Mouse (Mus musculus) c-Kit-positive CD71-positive TER-119-negative erythroid progenitor cells, embryonic 14.5 days (primary cell): Measurements from ENCODE around the gene Mdh2.

Source experiments
- DNase-seq: peaks from one replicate; pipeline ENCODE4 v3.0.0-alpha.2; 2013; ENCODE audit warnings: low read depth

The Mdh2 gene

DNA sequence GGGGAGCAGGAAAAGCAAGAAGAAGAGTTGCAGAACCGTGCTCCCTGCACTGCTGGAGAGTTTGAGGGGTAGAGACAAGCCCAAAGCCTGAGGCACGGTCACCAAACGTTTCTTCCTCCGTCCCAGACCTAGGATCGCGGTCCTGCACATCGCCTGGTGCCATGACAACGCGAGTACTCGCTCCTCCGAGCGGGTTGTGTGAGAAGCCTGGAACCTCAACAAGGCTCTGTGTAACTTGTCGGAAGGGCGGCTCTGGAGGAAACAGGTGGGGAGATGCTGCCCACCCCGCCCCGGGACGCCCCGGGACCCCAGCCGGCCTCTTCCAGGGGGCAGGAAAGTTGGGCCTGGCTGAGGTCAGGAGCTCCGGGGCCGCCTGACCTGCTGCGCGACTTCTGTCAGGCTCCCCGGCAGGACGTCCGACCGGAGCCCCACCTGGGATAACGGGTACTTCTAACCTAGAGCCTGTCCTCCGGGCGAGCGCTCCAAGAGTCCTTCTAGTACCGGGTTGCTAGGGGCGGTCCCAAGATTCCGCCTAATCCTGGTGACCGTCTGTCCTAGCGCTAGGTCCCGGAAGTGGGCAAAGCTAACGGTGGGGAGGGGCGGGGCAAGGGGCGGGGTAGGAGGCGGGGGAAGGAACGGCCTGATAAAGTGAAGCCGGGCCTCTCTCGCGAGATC lies 347 bp upstream of the Mdh2 start, which contains the start of gene Styxl1:
Gene Styxl1, minus strand, starts transcription at position 590 of the 675 bp plus-strand sequence.
- no peak for DNase-seq

DNA sequence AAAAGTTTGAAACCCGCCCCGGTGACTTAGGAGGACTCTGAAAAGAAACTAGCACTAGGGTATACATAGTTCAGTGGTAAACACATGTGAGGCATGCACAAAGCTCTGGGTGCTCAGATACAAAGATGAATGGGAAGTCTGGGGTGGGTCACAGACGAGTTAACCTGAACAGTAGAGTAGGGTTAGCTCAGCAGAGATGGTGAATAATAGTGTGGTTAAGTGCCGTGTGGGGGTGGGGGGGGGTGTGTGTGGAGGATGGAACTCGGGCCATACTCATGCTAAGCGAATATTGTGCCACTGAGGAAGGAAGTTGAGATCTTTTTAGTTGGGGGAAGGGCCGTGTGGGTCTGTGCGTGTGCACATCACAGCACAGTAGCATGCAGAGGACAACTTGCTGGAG lies 2.1 kb downstream of the Mdh2 start:
- DNase-seq, result no peak

DNA sequence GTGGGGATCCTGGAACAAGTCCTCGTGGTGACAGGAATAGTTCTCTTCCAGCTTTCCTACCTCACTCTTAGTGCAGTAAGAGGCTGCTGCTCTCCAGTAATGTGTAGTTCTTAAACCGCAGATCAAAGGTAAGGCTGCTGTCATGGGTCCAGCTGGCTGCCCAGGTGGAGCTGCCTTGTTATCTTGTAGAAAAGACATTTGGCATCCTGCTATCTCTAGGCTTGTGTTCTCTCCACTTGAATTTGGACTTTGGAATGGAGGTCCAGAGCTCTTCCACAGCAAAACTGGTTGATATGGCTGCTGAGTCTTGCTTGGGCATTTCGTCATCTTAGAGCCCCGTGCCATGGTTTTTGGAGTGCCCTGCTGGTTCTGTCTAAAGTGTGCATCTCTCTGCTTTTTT lies 4.6 kb downstream of the Mdh2 start:
- DNase-seq, result no peak

DNA sequence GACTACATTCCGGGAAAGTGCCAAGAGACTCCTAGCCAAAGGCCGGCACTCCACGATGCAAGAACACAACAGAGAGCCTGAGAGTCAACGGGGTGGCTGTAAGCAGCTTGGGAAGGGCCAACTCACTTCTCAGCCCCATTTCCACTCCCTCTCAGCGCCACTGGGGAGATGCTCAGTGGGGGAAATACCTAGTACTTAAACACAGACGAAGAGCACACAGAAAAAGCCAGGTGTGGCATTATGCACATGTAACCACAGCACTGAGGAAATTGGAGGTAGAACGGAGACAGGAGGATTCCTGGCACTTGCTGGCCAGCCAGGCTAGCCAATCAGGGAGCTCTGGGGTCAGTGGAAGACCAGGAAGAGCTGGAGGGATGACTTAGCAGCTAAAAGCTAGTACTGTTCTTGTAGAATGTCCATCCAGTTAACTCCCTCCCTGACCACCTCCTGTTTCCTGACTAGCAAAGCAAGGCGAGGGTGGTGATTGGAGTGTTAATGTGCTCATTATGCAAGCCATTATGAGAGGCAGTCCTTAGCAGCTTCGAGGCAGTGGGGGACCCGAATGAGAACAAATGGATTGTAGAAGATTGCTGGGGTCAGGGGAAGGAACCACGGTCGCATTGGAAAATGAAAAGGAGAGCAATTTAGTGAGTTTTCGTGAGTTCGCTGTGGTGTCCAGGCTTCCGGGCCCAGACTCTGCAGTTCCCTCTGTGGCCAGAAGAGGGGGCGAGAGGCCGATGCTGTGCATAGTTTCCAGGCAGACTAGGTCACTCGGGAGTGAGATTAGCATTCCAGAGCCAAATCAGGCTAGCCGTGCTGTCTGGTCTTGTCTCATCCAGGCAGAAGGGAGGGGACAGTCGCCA lies 15.9 kb downstream of the Mdh2 start:
- DNase-seq, result peak; percentile 51

DNA sequence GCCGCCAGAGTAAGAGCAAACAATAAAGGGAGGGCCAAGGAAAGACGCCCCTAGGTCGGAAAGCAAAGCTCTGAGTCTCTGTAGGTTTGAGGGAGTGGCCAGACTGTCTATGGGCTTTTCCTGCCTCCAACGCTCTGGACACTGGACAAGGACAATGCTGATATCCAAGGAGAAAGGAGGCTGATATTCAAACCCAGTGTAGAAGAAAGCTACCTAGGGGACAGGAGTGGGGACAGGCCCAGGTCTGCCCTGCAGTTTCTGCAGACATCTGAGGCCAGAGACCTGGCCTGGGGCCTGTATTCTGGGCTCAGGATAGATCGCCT lies 16.5 kb downstream of the Mdh2 start:
- no peak for DNase-seq

DNA sequence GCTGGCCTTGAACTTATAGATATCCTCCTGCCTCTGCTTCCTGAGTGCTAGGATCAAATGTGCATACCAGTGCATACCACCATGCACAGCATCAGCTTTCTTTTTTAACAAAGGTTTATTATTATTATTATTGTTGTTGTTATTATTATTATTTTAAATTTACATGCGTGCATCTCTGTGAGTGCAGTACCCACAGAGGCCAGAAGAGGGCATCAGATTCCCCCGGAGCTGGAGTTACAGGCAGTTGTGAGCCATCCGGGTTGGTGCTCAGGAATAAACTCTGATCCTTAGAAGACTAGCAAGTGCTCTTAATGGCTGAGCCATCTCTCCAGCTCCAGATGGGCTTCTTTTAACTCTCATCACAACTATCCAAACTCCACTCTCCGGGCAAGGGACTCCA lies 21.5 kb downstream of the Mdh2 start:
- no peak for DNase-seq

DNA sequence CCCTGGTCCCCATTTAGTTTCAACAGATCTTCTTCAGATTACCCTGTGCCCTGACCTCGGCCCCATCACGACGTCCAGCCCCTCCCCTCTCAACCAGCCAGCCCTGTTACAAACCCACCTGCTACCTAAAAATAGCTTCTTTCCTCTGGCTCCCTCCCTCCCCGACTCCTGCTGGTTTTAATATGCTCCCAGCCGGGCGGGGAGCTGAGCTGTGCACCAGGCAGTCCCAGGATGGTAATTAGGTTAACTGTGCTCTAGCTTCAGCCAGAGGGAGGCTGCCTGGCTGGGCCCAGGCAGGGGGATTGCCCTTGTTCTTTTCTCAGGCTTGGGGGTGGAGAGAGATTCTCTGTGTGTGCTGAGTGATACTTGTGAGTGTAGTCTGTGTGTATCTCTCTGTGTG lies 22.6 kb downstream of the Mdh2 start:
- DNase-seq, result no peak

DNA sequence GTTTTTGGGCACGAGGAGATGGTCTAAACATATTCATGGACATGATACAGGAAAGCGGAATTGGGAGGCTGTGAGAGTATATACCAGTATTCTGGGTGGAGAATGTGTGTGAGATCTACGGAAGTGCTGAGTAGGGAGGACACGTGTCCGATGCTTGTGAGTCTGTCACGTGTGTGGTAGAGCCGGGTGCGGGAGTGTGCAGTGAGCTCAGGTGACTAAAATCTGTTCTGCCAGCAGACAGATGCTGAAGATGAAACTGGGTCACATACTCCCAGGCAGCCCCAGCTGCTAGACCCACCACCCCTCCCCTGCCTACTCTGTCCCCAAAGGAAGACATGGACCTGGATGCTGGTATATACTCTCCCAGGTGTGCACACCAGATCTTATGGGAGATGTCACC lies 24.4 kb downstream of the Mdh2 start:
- no peak for DNase-seq

DNA sequence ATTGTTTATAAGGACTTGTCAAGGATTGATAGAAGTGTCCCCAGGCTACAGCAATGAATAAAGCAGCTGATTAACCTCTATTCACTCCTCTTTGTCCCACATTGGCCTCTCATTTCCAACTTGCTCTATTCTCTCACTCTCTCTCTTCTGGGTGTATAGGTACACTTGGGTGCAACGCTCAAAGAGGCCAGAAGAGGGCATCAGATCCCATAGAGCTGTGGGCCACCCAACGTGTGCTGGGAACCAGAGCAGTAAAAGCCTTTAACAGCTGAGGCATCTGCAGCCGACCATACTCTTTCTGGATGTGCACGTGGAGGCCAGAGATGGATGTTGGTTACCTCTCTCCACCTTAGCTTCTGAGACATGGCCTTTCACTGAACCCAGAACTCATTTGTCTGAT lies 24.9 kb downstream of the Mdh2 start:
- DNase-seq, result no peak

DNA sequence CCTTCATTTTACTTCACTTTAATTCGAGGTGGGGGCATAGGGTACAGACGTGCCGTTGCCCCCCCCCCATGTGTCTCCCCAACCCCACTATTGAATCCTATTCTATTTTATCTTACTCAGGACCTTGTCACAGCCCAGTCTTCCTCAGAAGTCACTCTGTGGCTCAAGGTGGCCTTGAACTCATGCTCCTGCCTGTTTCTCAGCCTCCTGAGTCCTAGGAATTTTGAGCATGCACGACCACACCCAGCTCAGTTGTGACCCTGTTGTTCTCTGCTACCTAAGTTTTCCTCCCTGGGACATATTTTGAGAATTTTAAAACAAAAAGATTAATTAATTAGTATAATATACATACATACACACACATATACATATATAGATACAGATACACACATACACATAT lies 25.4 kb downstream of the Mdh2 start:
- DNase-seq, result no peak

DNA sequence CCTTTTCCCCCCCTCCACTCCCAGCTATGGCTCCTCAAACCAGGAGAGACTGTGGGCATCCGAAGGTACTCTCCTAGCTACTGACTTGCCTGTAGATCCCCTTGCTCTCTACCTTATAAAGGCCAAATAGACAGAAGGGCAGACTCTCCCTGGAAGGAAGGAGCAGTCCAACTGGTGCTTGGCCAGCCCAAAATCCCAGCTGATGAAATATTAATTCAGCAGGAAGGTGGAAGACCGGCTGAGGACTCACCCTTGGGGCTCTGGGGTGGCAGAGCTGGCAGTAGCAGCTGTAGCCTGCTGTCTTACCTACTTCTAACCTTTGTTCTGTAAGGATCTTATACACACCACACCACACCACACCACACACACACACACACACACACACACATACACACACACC lies 26.5 kb downstream of the Mdh2 start:
- DNase-seq, result no peak

DNA sequence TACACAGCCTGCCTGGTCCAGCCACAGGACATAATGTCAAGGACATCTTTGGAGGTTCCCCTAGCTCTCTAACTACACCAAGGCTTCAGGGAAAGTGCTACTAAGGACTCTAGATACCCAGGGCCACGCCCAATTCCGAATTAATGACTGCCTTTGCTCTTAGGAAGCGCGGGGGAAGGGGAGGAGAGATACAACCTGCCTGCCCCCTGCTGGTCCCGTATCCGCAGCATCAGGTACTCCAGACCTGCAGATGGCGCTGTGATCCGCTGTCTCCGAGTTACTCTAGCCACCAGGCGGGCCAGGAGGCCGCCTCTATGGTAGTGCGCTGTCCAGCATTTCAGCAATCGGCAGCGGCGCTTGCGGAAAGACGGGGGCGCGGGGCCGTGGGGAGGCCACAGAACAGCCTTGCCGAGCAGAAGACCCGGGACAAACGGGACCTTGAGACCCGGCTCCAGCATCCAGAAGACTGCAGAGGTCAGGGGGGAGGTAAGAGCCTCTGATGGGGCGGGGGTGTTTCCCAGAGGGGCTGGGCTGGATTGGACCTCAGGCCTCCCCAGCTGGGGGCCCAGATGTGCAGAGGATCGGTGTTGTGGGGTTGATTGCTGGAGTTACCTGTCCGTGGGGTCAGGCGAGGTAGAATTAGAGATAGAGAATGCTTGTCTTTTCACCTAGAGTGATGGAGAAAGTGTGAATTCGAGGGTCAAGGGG lies 28.4 kb downstream of the Mdh2 start, which contains the start of gene Srrm3:
Gene Srrm3, plus strand, starts transcription at position 336 of the 708 bp plus-strand sequence.
- peak; percentile 86 for DNase-seq

DNA sequence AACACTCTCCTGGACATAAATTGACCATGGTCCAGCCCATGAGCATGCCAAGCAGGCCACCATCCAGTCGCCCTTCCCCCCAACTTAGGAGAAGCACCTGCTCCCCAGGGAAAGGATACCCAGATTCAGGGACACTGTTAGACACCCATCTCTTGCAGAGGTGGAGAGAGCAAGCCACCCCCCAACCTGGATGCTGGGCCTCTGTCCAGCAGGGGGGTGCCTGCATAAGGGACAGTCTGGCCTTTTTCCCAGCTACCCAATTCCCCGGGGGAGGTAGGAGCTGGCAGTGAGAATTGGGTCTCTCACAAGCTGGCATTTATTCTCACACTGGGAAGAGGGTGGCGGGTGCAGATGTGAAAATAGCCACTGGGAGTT lies 29.0 kb downstream of the Mdh2 start:
- DNase-seq, result no peak

DNA sequence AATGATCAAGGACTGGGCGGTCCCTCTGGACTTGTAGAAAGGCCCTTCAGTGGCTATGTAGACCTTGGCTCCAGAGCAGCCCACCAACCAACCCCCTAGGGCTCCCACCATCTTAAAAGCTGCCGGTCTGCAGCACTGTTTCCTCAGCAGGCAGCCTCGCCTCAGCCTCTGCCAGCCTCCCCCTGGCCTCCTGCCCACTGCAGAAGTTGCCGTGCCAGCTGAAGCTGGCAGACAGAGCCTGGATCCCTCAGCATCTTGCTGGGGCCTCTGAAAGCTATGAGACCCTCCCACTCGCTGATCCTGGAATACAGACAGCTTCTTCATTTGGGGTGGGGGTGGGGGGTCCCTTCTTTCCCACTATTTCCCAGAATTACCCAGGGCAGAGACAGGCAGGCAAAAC lies 34.7 kb downstream of the Mdh2 start:
- no peak for DNase-seq

DNA sequence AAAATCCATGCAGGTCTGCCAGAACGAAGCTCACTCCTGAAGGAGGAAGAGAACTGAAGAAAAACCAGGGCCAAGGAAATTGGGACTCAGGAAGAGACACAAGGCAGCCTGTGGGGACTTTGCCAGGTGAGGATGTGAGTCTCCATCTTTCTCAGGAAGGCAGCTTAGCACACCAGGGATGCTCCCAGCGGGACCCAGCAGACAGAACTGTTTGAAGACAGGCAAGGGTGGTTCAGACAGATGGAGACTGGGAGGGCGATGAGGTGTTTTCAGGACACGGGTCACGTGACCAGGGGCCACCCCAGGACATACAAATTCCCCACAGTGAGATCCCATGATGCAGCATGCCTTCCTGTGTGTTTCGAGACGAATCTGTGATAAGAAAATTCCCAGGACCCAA lies 40.2 kb downstream of the Mdh2 start:
- DNase-seq, result no peak

DNA sequence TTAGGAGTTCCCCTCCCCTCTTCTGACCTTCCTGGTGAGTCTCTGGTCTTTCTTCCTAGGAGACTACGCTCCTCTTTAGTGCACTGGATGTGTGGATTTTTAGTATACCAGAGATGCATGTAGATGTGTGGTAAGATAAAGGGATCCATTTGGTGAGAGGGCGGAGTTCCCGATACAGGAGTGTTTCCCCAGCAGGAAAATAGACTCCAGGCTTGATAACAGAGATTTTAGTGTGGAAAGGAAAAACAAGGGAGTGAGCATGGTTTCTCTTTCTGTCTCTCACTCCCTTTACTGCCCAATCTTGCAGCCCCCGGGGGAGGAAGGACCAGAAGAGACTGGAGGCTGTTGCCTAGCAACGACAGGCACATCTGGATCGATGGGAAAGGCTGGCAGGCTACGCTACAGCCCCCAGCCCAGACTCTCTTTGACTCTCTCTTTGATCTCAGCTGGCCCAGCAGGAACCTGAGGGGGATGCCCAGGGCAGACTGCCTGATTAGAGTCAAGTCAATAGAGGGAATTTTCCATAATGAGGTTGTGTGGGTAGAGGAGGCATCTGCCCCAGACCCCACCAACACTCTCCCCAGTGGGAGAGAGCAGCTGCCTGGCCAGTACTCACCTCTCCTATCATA lies 44.1 kb downstream of the Mdh2 start:
- DNase-seq, result no peak

DNA sequence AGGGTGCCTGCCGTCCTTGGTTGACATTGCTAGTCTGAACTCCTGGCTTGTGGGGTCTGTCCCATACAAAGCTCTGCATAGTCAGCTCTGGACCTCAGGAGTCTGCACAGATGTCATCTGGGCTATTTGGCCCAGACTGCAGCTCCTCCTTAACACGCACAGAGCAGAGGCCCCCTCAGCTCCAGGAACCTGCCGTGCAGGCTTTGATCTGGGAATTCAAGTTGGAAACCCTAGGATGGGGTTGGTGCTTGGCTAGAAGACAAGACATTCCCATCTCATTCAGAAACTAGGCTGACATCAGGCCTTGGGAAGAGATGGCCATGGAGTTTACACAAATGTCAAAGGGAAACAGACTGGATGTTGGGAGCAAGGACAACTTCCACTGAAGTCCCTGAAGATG lies 46.2 kb downstream of the Mdh2 start:
- DNase-seq, result no peak

DNA sequence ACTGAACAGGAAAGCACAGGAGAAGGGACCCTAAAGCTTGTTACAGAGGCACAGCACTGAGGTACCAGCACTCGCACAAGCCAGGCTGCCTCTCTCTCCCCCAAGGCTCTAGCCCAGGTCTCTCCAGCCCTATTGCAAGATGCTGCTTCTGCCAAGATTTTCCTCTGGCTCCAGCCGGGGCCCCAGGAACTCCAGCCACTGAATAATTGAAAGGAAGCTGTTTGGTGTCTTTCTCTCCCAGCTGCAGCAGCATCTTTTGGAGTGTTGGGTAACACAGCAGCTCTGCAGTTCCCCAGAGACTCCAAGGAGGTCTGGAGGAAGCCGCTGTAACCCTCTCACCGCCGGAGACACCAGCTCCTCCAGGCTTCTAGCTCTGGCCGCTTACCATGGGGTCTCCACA lies 47.9 kb downstream of the Mdh2 start:
- DNase-seq, result no peak

DNA sequence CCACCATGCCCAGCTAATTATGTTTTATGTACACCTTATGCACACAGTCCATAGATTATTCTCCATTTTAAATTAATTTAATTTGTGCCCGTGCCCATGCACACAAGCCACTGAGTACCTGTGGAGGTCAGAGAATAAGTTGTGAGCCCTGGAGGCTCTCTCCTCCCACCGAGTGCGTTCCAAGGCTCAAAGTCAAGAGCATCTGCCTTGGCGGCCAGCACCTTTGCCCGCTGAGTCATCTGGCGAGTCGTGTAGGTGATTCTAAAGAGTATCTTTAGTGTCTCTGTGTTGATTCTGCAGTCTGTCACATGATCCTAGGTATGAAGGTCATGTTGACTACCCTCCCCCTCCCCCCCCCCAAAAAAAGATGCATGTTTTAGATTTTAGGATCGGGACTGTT lies 51.1 kb downstream of the Mdh2 start:
- DNase-seq, result no peak

DNA sequence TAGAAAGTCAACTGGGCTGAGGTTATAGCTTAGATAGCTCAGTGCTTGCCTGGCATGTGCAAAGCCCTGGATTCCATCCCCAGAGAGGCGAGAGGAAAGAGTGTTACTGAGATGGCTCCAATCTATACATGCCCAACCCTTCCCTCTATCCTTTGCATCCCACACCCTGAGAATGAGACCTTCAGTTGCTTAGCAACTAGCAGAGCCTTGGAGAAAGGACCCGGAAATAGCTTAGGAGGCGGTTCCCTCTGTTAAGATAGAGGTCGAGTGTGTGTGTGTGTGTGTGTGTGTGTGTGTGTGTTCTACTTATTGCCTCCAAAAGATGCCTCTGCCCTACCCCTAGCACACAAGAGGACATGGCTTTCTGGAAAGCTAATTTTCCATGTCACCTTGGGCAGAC lies 54.4 kb downstream of the Mdh2 start:
- no peak for DNase-seq

DNA sequence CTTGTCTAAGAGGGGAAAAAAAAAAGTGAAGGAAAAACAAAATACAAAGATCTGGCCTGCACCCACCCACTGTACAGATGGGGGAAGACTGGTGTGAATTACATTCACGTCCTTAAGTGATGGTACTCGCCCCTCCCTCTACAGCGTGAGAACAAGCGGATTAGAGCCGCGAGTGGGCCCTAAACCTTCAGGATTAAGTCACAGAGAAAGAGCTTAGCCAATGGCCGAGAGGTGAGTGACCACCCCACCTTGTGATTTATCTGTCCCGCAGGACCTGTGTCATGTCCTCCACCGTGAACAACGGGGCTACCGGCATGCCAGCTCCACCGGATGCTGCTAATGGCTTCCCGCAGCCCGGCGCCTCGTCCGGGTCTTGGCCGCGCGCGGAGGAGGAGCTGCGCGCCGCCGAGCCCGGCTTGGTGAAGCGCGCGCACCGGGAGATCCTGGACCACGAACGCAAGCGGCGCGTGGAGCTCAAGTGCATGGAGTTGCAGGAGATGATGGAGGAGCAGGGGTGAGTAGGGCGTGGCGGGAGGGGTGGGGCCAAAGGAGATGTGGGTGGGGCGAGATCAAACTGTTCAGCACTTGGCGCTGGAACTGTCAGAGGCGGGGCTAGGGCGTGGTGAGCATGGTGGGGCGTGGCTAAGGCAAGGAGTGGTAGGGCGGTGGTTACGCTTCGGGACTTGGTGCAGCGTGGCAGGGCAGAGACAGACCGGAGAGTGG lies 56.6 kb downstream of the Mdh2 start:
- DNase-seq, result peak; percentile 77

DNA sequence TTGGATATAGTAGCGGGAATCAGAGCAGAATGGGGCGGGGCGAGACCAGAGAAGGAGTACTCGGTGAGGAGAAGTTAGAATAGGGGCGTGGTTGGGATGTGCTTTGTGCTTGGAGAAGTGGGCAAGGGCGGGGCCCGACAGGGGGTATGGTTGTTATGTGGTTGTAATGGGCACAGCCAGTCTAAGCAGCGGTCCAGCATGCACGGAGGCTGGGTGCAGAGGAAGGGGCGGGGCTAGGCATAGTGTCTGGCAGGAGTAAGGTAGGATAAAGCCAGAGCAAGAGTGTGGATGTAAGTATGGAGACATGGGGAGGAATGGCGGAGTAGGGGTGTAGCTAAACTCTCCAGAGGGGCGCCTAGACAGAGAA lies 57.2 kb downstream of the Mdh2 start:
- no peak for DNase-seq
